Mouse (Mus musculus) small intestine, adult 2 months (tissue): ENCODE data around the gene Atg4b. TPM values are rescaled to one million over a fixed set of nuclear protein-coding genes. Genes with fewer than 3 reads are reported as not detected.

ENCODE experiments used
- H3K27ac ChIP-seq: fragments of 200-500 bp; 2 replicates; pipeline ENCODE4 v1.5.1; 2012; ENCODE audit warnings: low read depth, low read length, control low read depth, inconsistent platforms; ENCODE audit not compliant: insufficient read depth
- H3K27me3 ChIP-seq: fragments of 200-500 bp; 2 replicates; pipeline ENCODE4 v1.6.1; 2012; ENCODE audit warnings: mild to moderate bottlenecking, moderate library complexity, low read length, inconsistent platforms; ENCODE audit not compliant: control insufficient read depth, insufficient read depth
- H3K36me3 ChIP-seq: fragments of 200-500 bp; 2 replicates; pipeline ENCODE4 v1.6.1; 2012; ENCODE audit warnings: mild to moderate bottlenecking, low read length, control low read depth, inconsistent platforms; ENCODE audit not compliant: control insufficient read depth, insufficient read depth
- H3K4me1 ChIP-seq: fragments of 200-500 bp; 2 replicates; pipeline ENCODE4 v1.6.1; 2012; ENCODE audit warnings: low read length, inconsistent platforms, mixed read lengths; ENCODE audit not compliant: control insufficient read depth, insufficient read depth, insufficient read length
- H3K4me3 ChIP-seq: fragments of 200-500 bp; 2 replicates; pipeline ENCODE4 v1.5.1; 2012; ENCODE audit warnings: low read depth, mild to moderate bottlenecking, control low read depth, inconsistent platforms, low read length, moderate library complexity
- CTCF ChIP-seq: fragments of 200-500 bp; IDR thresholded peaks from 2 replicates; pipeline ENCODE4 v1.5.1; 2012; ENCODE audit warnings: low read depth, mild to moderate bottlenecking, control low read depth, inconsistent platforms, low read length, moderate library complexity, mixed read lengths; ENCODE audit not compliant: insufficient replicate concordance, insufficient read length; ENCODE audit errors: extremely low read depth
- POLR2A ChIP-seq: fragments of 200-500 bp; IDR thresholded peaks from 2 replicates; pipeline ENCODE4 v1.6.1; 2012; ENCODE audit warnings: low read depth, mild to moderate bottlenecking, control low read depth, inconsistent platforms, low read length, moderate library complexity
- WGBS: fragments of 180-500 bp; shearing (Covaris S2); methylation state at CpG from one replicate; pipeline ENCODE4 v1.1.7; 2018; 5-methylcytosine and 5-hydroxymethylcytosine counted together
- polyA plus RNA-seq: library from polyadenylated mRNA; depleted of rRNA; stranded (reverse); fragments of >200 nt; gene quantifications from 2 replicates; pipeline ENCODE4 v1.2.3, GENCODE M21; 2012

Atg4b gene
- polyA plus RNA-seq, 1 experiment: 44.7 TPM

- Histone ChIP-seq H3K36me3 (peaks cover 19% of the 10 kb centered on the region), H3K27ac (no peak overlapping the region), H3K27me3 (no peaks in the 10 kb centered on the region), H3K4me3 (no peak overlapping the region), H3K4me1 (no peaks in the 10 kb centered on the region)
- 98% methylated on average over 3 of the region's 3 CpGs for WGBS
- TF ChIP-seq CTCF (no peak), POLR2A (no peak)
Observed at GRCm38 (mm10) chr1:93769901-93770300, 18.6 kb downstream of the Atg4b start.

- 94% methylated on average over 5 of the region's 5 CpGs for whole genome bisulfite sequencing
- no peaks in the 10 kb centered on the region for H3K27me3 ChIP-seq
- no peaks in the 10 kb centered on the region for H3K4me1 ChIP-seq
- H3K36me3 ChIP-seq: peaks cover 57% of the 10 kb centered on the region
- H3K27ac ChIP-seq: no peak overlapping the region
- TF ChIP-seq POLR2A: no peak
- TF ChIP-seq CTCF: no peak
- no peak overlapping the region for H3K4me3 ChIP-seq
Observed at GRCm38 (mm10) chr1:93776686-93777085, 25.4 kb downstream of the Atg4b start.

- no peak for TF ChIP-seq CTCF
- TF ChIP-seq POLR2A: no peak
- H3K36me3 ChIP-seq: peaks cover 64% of the 10 kb centered on the region
- H3K27me3 ChIP-seq: no peaks in the 10 kb centered on the region
- 85% methylated on average over 2 of the region's 2 CpGs for WGBS
- H3K4me3 ChIP-seq: no peak overlapping the region
- H3K4me1 ChIP-seq: no peaks in the 10 kb centered on the region
- H3K27ac ChIP-seq: no peak overlapping the region
Observed at GRCm38 (mm10) chr1:93786912-93787311, 35.6 kb downstream of the Atg4b start.

- Histone ChIP-seq H3K27ac (no peak overlapping the region), H3K4me3 (no peak overlapping the region), H3K4me1 (no peaks in the 10 kb centered on the region), H3K36me3 (peaks cover 37% of the 10 kb centered on the region), H3K27me3 (no peaks in the 10 kb centered on the region)
- TF ChIP-seq POLR2A (no peak), CTCF (no peak)
- WGBS: 90% methylated on average over 8 of the region's 8 CpGs
Observed at GRCm38 (mm10) chr1:93794526-93794925, 43.2 kb downstream of the Atg4b start.

GRCm38 (mm10) chr1:93795886-93796285, 44.6 kb downstream of the Atg4b start:
- no peak for TF ChIP-seq POLR2A
- no peak for TF ChIP-seq CTCF
- Histone ChIP-seq H3K4me1 (no peaks in the 10 kb centered on the region), H3K27me3 (no peaks in the 10 kb centered on the region), H3K36me3 (peaks cover 33% of the 10 kb centered on the region), H3K27ac (no peak overlapping the region), H3K4me3 (no peak overlapping the region)
- 74% methylated on average over 8 of the region's 8 CpGs for WGBS

GRCm38 (mm10) chr1:93800670-93801503, 49.6 kb downstream of the Atg4b start:
- no peak overlapping the region for H3K27ac ChIP-seq
- peaks cover 14% of the 10 kb centered on the region; the same call in 1 of the 2 replicates for H3K4me1 ChIP-seq
- H3K4me3 ChIP-seq: peak overlapping the region; percentile 96
- 62% methylated on average over 21 of the region's 21 CpGs for WGBS
- H3K27me3 ChIP-seq: no peaks in the 10 kb centered on the region
- TF ChIP-seq POLR2A (no peak), CTCF (no peak)
- H3K36me3 ChIP-seq: peaks cover 2% of the 10 kb centered on the region; the same call in 1 of the 2 replicates

- under 1% methylated on average over 42 of the region's 42 CpGs for WGBS
- Histone ChIP-seq H3K4me3 (peak within 1 kb of the TSS; percentile 96), H3K27me3 (no peaks in the 10 kb centered on the region), H3K36me3 (peaks cover 7% of the 10 kb centered on the region), H3K4me1 (peaks cover 14% of the 10 kb centered on the region; the same call in 1 of the 2 replicates), H3K27ac (peak within 1 kb of the TSS; percentile 80)
- TF ChIP-seq POLR2A: peak; percentile 25
- no peak for TF ChIP-seq CTCF
Observed at GRCm38 (mm10) chr1:93801741-93802238, 50.5 kb downstream of the Atg4b start, which contains the start of gene Dtymk. Dtymk (minus strand) TSS chr1:93801934.
